In the genomic region with DNA sequence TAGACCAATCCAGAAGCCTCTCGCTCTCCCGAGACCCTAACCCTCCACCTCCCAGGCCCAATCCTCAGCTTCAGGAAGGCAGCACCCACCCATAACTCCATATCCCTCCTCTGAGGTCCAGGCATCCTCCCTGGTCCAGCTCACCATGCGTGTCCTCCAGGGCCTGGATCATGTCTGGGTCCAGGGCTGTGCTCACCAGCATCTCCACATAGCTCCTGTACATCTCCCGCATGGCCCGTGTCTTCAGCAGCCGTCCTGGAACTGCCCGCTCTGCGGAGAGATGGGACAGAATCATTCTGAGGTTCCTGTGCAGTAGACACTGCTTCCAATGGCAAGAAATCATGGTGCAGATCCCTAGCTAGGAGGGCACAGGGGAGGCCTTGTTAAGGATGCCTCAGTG, we compare ENCODE assay signal across 16 mouse cellular contexts.
"Had no signal": no experiment of that assay in that cellular context is flagged by ENCODE, and none has a peak within 500 bp of the region (broad histone marks: within the 10 kb centered on the region; RNA-seq: fewer than 3 reads in every experiment).

No protein-coding gene starts in this region.

- H3K9me3 ChIP-seq: neural tube, embryonic 13.5 days; neural tube, embryonic 15.5 days; stomach, embryonic 15.5 days had no signal

- H3K9ac ChIP-seq: neural tube, embryonic 13.5 days; neural tube, embryonic 15.5 days; stomach, embryonic 15.5 days had no signal

- H3K4me1 ChIP-seq: stomach, embryonic 15.5 days had no signal

- H3K27ac ChIP-seq: neural tube, embryonic 13.5 days; neural tube, embryonic 15.5 days; stomach, embryonic 15.5 days; stomach, postnatal 0 days had no signal

- H3K4me3 ChIP-seq: neural tube, embryonic 13.5 days; neural tube, embryonic 15.5 days; stomach, embryonic 15.5 days had no signal

- DNase-seq: retina, postnatal 1 day; right cerebral cortex, adult 18-20 months; right cerebral cortex, postnatal 14 days; right cerebral cortex, postnatal 25 days; right cerebral cortex, postnatal 4 days; spleen, adult 18-20 months; thymus, adult 18-20 months; thymus, adult 2 months; thymus, postnatal 14 days; thymus, postnatal 25 days; thymus, postnatal 36 days; thymus, postnatal 4 days had no signal

- H3K27me3 ChIP-seq: neural tube, embryonic 13.5 days; neural tube, embryonic 15.5 days; stomach, embryonic 15.5 days had no signal

- H3K4me2 ChIP-seq: neural tube, embryonic 13.5 days; neural tube, embryonic 15.5 days; stomach, embryonic 15.5 days had no signal
